Mouse (Mus musculus) MEL (cell line): ENCODE measurements around the gene Bmp2k. TPM values are rescaled to one million over a fixed set of nuclear protein-coding genes. Genes with fewer than 3 reads are reported as not detected.

Source experiments
- DNase-seq: peaks from one replicate; pipeline ENCODE4 v3.0.0; 2011; ENCODE audit warnings: low read depth, low spot score
- H3K27ac ChIP-seq: 2 replicates; pipeline ENCODE4 v1.5.1; 2012; ENCODE audit warnings: low read depth, mild to moderate bottlenecking, control low read depth, low read length, moderate library complexity; ENCODE audit not compliant: control insufficient read depth
- H3K27me3 ChIP-seq, 2 experiments: fragments of 150-350 bp in 1 of 2; sonication (generic) in 1 of 2; 2 replicates each; pipeline ENCODE4 v1.6.1; 2012; ENCODE audit warnings: low read length in 2 of 2, mild to moderate bottlenecking in 2 of 2, improper control_type of control experiment in 1 of 2, moderate library complexity in 1 of 2; ENCODE audit not compliant: insufficient read depth in 2 of 2, control insufficient read depth in 1 of 2
- H3K36me3 ChIP-seq, 2 experiments: 2 replicates each; pipeline ENCODE4 v1.6.1; 2012 to 2014; ENCODE audit warnings: low read length in 2 of 2, improper control_type of control experiment in 1 of 2, inconsistent platforms in 1 of 2, mild to moderate bottlenecking in 1 of 2; ENCODE audit not compliant: insufficient read depth in 2 of 2, control insufficient read depth in 1 of 2
- H3K4me1 ChIP-seq, 2 experiments: fragments of 150-350 bp in 1 of 2; sonication (generic) in 1 of 2; 2 replicates each; pipeline ENCODE4 v1.6.1; 2012; ENCODE audit warnings: low read length in 2 of 2, improper control_type of control experiment in 1 of 2, mild to moderate bottlenecking in 1 of 2; ENCODE audit not compliant: insufficient read depth in 2 of 2, control insufficient read depth in 1 of 2
- H3K4me3 ChIP-seq, 2 experiments: fragments of 150-350 bp in 1 of 2; sonication (generic) in 1 of 2; 2 replicates each; pipeline ENCODE4 v1.5.1; 2012; ENCODE audit warnings: low read depth in 2 of 2, low read length in 2 of 2, mild to moderate bottlenecking in 2 of 2, moderate library complexity in 2 of 2, control low read depth in 1 of 2, improper control_type of control experiment in 1 of 2; ENCODE audit not compliant: control insufficient read depth in 1 of 2, insufficient read depth in 1 of 2
- H3K79me2 ChIP-seq: 2 replicates; pipeline ENCODE4 v1.6.1; 2012; ENCODE audit warnings: mild to moderate bottlenecking, low read length, moderate library complexity; ENCODE audit not compliant: control insufficient read depth, poor library complexity, insufficient read depth
- H3K9ac ChIP-seq: 2 replicates; pipeline ENCODE4 v1.6.1; 2012; ENCODE audit warnings: low read depth, mild to moderate bottlenecking, control low read depth, low read length, moderate library complexity; ENCODE audit not compliant: control insufficient read depth, poor library complexity, severe bottlenecking
- H3K9me3 ChIP-seq: fragments of 150-350 bp; sonication (generic); replicated peaks from 2 replicates; pipeline ENCODE4 v1.6.1; 2012; ENCODE audit warnings: mild to moderate bottlenecking, low read length, improper control_type of control experiment, moderate library complexity; ENCODE audit not compliant: insufficient read depth
- BHLHE40 ChIP-seq: IDR thresholded peaks from 2 replicates; pipeline ENCODE4 v1.6.1; 2012; ENCODE audit warnings: low read depth, mild to moderate bottlenecking, inconsistent platforms, low read length, improper control_type of control experiment, borderline replicate concordance
- CTCF ChIP-seq, 3 experiments: IDR thresholded peaks in 2 of 3; conservative IDR thresholded peaks in 1 of 3; 2 replicates each; pipeline ENCODE4 v1.5.1; 2011 to 2012; ENCODE audit warnings: low read length in 3 of 3, low read depth in 2 of 3, mild to moderate bottlenecking in 2 of 3, improper control_type of control experiment in 1 of 3, inconsistent platforms in 1 of 3, mixed read lengths in 1 of 3, moderate library complexity in 1 of 3; ENCODE audit not compliant: control insufficient read depth in 1 of 3, insufficient read depth in 1 of 3, poor library complexity in 1 of 3, severe bottlenecking in 1 of 3
- ELF1 ChIP-seq: IDR thresholded peaks from 2 replicates; pipeline ENCODE4 v1.6.1; 2014; ENCODE audit warnings: low read depth, mild to moderate bottlenecking, inconsistent platforms, low read length, improper control_type of control experiment, moderate library complexity
- GABPA ChIP-seq: IDR thresholded peaks from 2 replicates; pipeline ENCODE4 v1.6.1; 2012; ENCODE audit warnings: low read depth, mild to moderate bottlenecking, inconsistent platforms, low read length, improper control_type of control experiment, moderate library complexity
- HCFC1 ChIP-seq: IDR thresholded peaks from 2 replicates; pipeline ENCODE4 v1.6.1; 2012; ENCODE audit warnings: low read depth, mild to moderate bottlenecking, inconsistent platforms, low read length, improper control_type of control experiment, moderate library complexity
- JUND ChIP-seq: IDR thresholded peaks from 2 replicates; pipeline ENCODE4 v1.6.1; 2011; ENCODE audit warnings: low read depth, mild to moderate bottlenecking, improper control_type of control experiment, low read length
- MAFK ChIP-seq: IDR thresholded peaks from 2 replicates; pipeline ENCODE4 v1.6.1; 2011; ENCODE audit warnings: low read depth, mild to moderate bottlenecking, low read length, improper control_type of control experiment, borderline replicate concordance
- MAX ChIP-seq: IDR thresholded peaks from 2 replicates; pipeline ENCODE4 v1.6.1; 2011; ENCODE audit warnings: low read length, improper control_type of control experiment
- MEF2A ChIP-seq: IDR thresholded peaks from 2 replicates; pipeline ENCODE4 v1.6.1; 2014; ENCODE audit warnings: low read depth, mild to moderate bottlenecking, inconsistent platforms, low read length, improper control_type of control experiment; ENCODE audit not compliant: poor library complexity, insufficient replicate concordance, severe bottlenecking; ENCODE audit errors: extremely low read depth
- MYC ChIP-seq: IDR thresholded peaks from 2 replicates; pipeline ENCODE4 v1.6.1; 2011; ENCODE audit warnings: low read depth, mild to moderate bottlenecking, low read length, improper control_type of control experiment, moderate library complexity
- POLR2A ChIP-seq, 2 experiments: IDR thresholded peaks; 2 replicates each; pipeline ENCODE4 v1.6.1; 2011 to 2012; ENCODE audit warnings: low read length in 2 of 2, mild to moderate bottlenecking in 2 of 2, control low read depth in 1 of 2, improper control_type of control experiment in 1 of 2, low read depth in 1 of 2, moderate library complexity in 1 of 2; ENCODE audit not compliant: control insufficient read depth in 1 of 2, insufficient read depth in 1 of 2, poor library complexity in 1 of 2
- POLR2AphosphoS2 ChIP-seq: IDR thresholded peaks from 2 replicates; pipeline ENCODE4 v1.6.1; 2011; ENCODE audit warnings: low read length, improper control_type of control experiment
- RAD21 ChIP-seq: IDR thresholded peaks from 2 replicates; pipeline ENCODE4 v1.6.1; 2011; ENCODE audit warnings: mild to moderate bottlenecking, low read depth, low read length, improper control_type of control experiment
- RCOR1 ChIP-seq: IDR thresholded peaks from 2 replicates; pipeline ENCODE4 v1.6.1; 2012; ENCODE audit warnings: low read depth, mild to moderate bottlenecking, inconsistent platforms, low read length, improper control_type of control experiment
- SIN3A ChIP-seq: IDR thresholded peaks from 2 replicates; pipeline ENCODE4 v1.6.1; 2012; ENCODE audit warnings: low read length, improper control_type of control experiment, inconsistent platforms
- SMC3 ChIP-seq: IDR thresholded peaks from 2 replicates; pipeline ENCODE4 v1.6.1; 2011; ENCODE audit warnings: low read depth, low read length, improper control_type of control experiment
- TAL1 ChIP-seq: IDR thresholded peaks from 2 replicates; pipeline ENCODE4 v1.6.1; 2012; ENCODE audit warnings: mild to moderate bottlenecking, inconsistent platforms, low read length, moderate library complexity, mixed read lengths
- TBP ChIP-seq: IDR thresholded peaks from 2 replicates; pipeline ENCODE4 v1.8.0; 2011; ENCODE audit warnings: low read depth, low read length, improper control_type of control experiment
- TCF12 ChIP-seq: IDR thresholded peaks from 2 replicates; pipeline ENCODE4 v1.6.1; 2014; ENCODE audit warnings: low read depth, mild to moderate bottlenecking, inconsistent platforms, low read length, improper control_type of control experiment, moderate library complexity
- UBTF ChIP-seq: IDR thresholded peaks from 2 replicates; pipeline ENCODE4 v1.6.1; 2012; ENCODE audit warnings: low read depth, mild to moderate bottlenecking, inconsistent platforms, low read length, improper control_type of control experiment, moderate library complexity, borderline replicate concordance; ENCODE audit not compliant: insufficient read depth
- USF1 ChIP-seq: IDR thresholded peaks from 2 replicates; pipeline ENCODE4 v1.6.1; 2014; ENCODE audit warnings: low read depth, mild to moderate bottlenecking, inconsistent platforms, low read length, improper control_type of control experiment, moderate library complexity
- USF2 ChIP-seq, 2 experiments: IDR thresholded peaks; 2 replicates each; pipeline ENCODE4 v1.6.1; 2011 to 2012; ENCODE audit warnings: improper control_type of control experiment in 2 of 2, low read length in 2 of 2, borderline replicate concordance in 1 of 2, inconsistent platforms in 1 of 2, low read depth in 1 of 2, mild to moderate bottlenecking in 1 of 2; ENCODE audit not compliant: insufficient read depth in 1 of 2
- ZC3H11A ChIP-seq: IDR thresholded peaks from 2 replicates; pipeline ENCODE4 v1.6.1; 2012; ENCODE audit warnings: low read depth, mild to moderate bottlenecking, inconsistent platforms, low read length, improper control_type of control experiment
- ZMIZ1 ChIP-seq: IDR thresholded peaks from 2 replicates; pipeline ENCODE4 v1.6.1; 2012; ENCODE audit warnings: low read depth, mild to moderate bottlenecking, inconsistent platforms, low read length, improper control_type of control experiment, moderate library complexity
- ZNF384 ChIP-seq: IDR thresholded peaks from 2 replicates; pipeline ENCODE4 v1.6.1; 2012; ENCODE audit warnings: low read depth, mild to moderate bottlenecking, inconsistent platforms, low read length, improper control_type of control experiment
- polyA plus RNA-seq, 2 experiments: library from polyadenylated mRNA; stranded (reverse) in 1 of 2; unstranded in 1 of 2; fragments of >175 nt in 1 of 2; fragments of >200 nt in 1 of 2; gene quantifications; 2 replicates each; pipeline versions ENCODE4 v1.2.1 to v1.2.4; 2012; ENCODE audit warnings: low replicate concordance in 2 of 2, low read depth in 1 of 2; ENCODE audit not compliant: insufficient read length in 2 of 2, insufficient read depth in 1 of 2, missing spikeins in 1 of 2
- total RNA-seq: library from RNA; depleted of rRNA; stranded (reverse); fragments of 300-350 nt; gene quantifications from 2 replicates; pipeline ENCODE4 v1.2.3, GENCODE M21; 2012

Bmp2k gene
- total and polyA plus RNA-seq, 3 experiments = 10.8 to 16.3 TPM; not detected in 1

DNA sequence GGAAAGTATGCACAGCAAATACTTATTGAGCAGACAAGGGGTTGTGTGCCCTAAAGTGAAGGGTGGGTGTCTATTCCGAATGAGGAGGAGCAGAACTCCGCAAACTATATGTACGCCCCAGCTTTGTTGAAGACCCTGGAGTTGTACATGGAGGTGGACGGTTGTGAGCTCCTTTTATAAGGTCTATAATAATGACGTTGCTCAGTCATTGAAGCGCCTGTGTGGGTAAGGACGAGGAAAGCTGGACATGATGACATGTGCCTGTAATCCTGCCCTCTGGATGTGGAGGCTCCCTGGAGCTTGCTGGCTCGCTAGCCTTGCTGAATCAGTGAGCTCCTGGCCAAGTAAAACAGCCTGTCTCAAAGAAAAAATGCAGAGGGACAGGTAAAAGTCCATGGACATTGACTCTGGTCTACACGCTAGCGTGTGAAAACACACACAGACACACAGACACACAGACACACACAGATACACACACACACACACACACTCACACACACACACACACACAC is 128.0 kb downstream of the Bmp2k start:
- H3K36me3 ChIP-seq = no peaks in the 10 kb centered on the region
- no peaks in the 10 kb centered on the region for H3K27me3 ChIP-seq
- no peaks in the 10 kb centered on the region for H3K9me3 ChIP-seq
- TF ChIP-seq ZC3H11A = no peak
- no peak for TF ChIP-seq JUND
- no peak for TF ChIP-seq ZNF384
- DNase-seq = no peak
- H3K79me2 ChIP-seq = no peaks in the 10 kb centered on the region
- H3K9ac ChIP-seq = no peak overlapping the region
- H3K27ac ChIP-seq = no peak overlapping the region
- no peak overlapping the region for H3K4me3 ChIP-seq
- H3K4me1 ChIP-seq = no peaks in the 10 kb centered on the region

DNA sequence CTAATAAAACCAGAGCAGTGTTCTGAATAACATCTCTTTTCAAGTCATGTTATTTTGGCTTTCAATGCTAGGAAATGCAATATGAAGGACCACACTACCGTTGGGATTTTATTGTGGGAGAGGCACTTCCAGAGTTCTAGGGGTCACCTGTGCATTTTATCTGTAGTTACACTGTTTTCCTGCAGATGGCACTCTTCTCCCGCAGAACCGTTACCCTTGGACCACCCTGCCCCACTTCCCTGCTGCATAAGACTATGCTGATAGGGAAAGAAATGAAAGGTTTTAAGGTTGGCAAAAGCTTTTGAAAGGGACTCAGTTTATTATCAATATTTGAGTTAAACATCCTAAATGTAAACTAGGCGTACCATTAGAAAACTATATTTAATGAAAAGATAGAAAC is 128.5 kb downstream of the Bmp2k start:
- no peak overlapping the region for H3K27ac ChIP-seq
- H3K36me3 ChIP-seq = no peaks in the 10 kb centered on the region
- no peaks in the 10 kb centered on the region for H3K4me1 ChIP-seq
- H3K9me3 ChIP-seq = no peaks in the 10 kb centered on the region
- peak; percentile 61 for DNase-seq
- no peak overlapping the region for H3K9ac ChIP-seq
- H3K79me2 ChIP-seq = no peaks in the 10 kb centered on the region
- no peak for TF ChIP-seq MEF2A
- no peak for TF ChIP-seq BHLHE40
- no peak for TF ChIP-seq USF2 (IDR thresholded peaks at IDR 0.05; ENCODE audit: borderline replicate concordance in 1 of 2, insufficient read depth in 1 of 2, low read depth in 1 of 2, low read length in 2 of 2)
- TF ChIP-seq POLR2AphosphoS2 = no peak
- no peak for TF ChIP-seq USF1
- no peak for TF ChIP-seq UBTF
- TF ChIP-seq TCF12 = no peak
- TF ChIP-seq RCOR1 = no peak
- peak; percentile 76 to 87 (median 80) for TF ChIP-seq CTCF (IDR thresholded peaks at IDR 0.05 in 2 of 3, conservative IDR thresholded peaks at IDR 0.05 in 1 of 3; ENCODE audit: control insufficient read depth in 1 of 3, insufficient read depth in 1 of 3, low read depth in 2 of 3, low read length in 3 of 3, poor library complexity in 1 of 3, severe bottlenecking in 1 of 3)
- peak; percentile 78 for TF ChIP-seq ZC3H11A
- no peak for TF ChIP-seq MYC
- TF ChIP-seq POLR2A (IDR thresholded peaks at IDR 0.05; ENCODE audit: control insufficient read depth in 1 of 2, insufficient read depth in 1 of 2, low read depth in 1 of 2, low read length in 2 of 2, poor library complexity in 1 of 2) = no peak
- no peak for TF ChIP-seq ZMIZ1
- no peak for TF ChIP-seq MAX
- no peak for TF ChIP-seq JUND
- TF ChIP-seq TAL1 = no peak
- 0 out of 2 replicates have a peak, but pooled peaks have one; percentile 26 for TF ChIP-seq ELF1
- TF ChIP-seq SIN3A = no peak
- TF ChIP-seq GABPA = no peak
- TF ChIP-seq SMC3 = peak; percentile 89
- TF ChIP-seq RAD21 = peak; percentile 91
- TF ChIP-seq MAFK = no peak
- no peak for TF ChIP-seq TBP
- no peak for TF ChIP-seq HCFC1
- no peak overlapping the region for H3K4me3 ChIP-seq
- no peaks in the 10 kb centered on the region for H3K27me3 ChIP-seq
